Mouse (Mus musculus): Measurements from ENCODE around the gene Dynlrb2. TPM values are rescaled to one million over a fixed set of nuclear protein-coding genes. Genes with fewer than 3 reads are reported as not detected.

Gene Dynlrb2
- total RNA-seq, 2 experiments from 2014 or later, result not detected

GRCm38 (mm10) chr8:116538763-116539162 lies 34.0 kb downstream of the Dynlrb2 start:
- DNase-seq (ENCODE audit: low spot score), result no peak

GRCm38 (mm10) chr8:116540136-116540535 lies 35.4 kb downstream of the Dynlrb2 start:
- DNase-seq (ENCODE audit: low spot score), result no peak

GRCm38 (mm10) chr8:116542842-116543241 lies 38.1 kb downstream of the Dynlrb2 start:
- DNase-seq (ENCODE audit: low spot score), result peak; percentile 85

GRCm38 (mm10) chr8:116543366-116543765 lies 38.6 kb downstream of the Dynlrb2 start:
- no peak for DNase-seq (ENCODE audit: low spot score)

GRCm38 (mm10) chr8:116552255-116552654 lies 47.5 kb downstream of the Dynlrb2 start:
- DNase-seq (ENCODE audit: low spot score), result no peak

GRCm38 (mm10) chr8:116552778-116553177 lies 48.0 kb downstream of the Dynlrb2 start:
- DNase-seq (ENCODE audit: low spot score), result no peak

Other genes starting within 250 kb of the Dynlrb2 start
- 1 to 10 TPM; 2.9 to 3.7 TPM for gene Cdyl2, start 228.0 kb downstream of the Dynlrb2 start, total RNA-seq (2021)

Data from gastrocnemius, adult 18-20 months (tissue).